Mouse (Mus musculus) heart, postnatal 10 days (tissue): ENCODE measurements around the gene Plxna1. TPM values are rescaled to one million over a fixed set of nuclear protein-coding genes. Genes with fewer than 3 reads are reported as not detected.
A peak's percentile ranks its signal among the peaks of the same experiment; 100 is the strongest.

Experiments
- DNase-seq, 2 experiments: peaks; one replicate each; pipeline ENCODE4 v3.0.0; 2021
- intact Hi-C: fragments of 180-260 bp; cut with DNase I; formaldehyde crosslinking; loops from one replicate; pipeline ENCODE4 v1.15.1; 2025
- total RNA-seq, 2 experiments: library from RNA; stranded (reverse); gene quantifications; 2 replicates each; pipeline ENCODE4 v1.2.3; 2021

Plxna1 gene
- total RNA-seq, 2 experiments from 2014 or later, result 39.3 to 48.5 TPM

DNA sequence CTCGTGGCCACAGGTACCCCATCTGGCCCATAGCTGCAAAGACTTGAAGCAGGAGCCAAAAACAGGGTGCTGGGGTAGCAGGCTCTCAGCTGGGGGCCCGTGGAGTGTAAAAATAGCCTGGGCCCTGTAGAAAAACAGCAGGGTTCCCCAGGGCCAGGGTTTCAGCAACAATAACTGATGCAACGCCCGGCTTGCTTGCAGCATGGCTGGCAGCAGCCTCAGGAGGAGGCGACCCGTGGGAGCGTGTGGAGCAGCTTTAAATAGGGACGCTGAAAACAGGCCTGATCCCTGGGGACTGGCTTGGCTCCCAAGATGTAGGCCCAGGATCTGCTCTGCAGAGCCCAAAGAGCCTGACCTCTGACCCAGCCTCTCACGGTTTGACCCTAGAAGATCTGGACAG is 24.8 kb downstream of the Plxna1 start:
- intact Hi-C loops, result loop anchor here (5.0 kb wide), 1 partner anchor 95 kb away; no protein-coding TSS in a partner anchor
- DNase-seq, result no peak

DNA sequence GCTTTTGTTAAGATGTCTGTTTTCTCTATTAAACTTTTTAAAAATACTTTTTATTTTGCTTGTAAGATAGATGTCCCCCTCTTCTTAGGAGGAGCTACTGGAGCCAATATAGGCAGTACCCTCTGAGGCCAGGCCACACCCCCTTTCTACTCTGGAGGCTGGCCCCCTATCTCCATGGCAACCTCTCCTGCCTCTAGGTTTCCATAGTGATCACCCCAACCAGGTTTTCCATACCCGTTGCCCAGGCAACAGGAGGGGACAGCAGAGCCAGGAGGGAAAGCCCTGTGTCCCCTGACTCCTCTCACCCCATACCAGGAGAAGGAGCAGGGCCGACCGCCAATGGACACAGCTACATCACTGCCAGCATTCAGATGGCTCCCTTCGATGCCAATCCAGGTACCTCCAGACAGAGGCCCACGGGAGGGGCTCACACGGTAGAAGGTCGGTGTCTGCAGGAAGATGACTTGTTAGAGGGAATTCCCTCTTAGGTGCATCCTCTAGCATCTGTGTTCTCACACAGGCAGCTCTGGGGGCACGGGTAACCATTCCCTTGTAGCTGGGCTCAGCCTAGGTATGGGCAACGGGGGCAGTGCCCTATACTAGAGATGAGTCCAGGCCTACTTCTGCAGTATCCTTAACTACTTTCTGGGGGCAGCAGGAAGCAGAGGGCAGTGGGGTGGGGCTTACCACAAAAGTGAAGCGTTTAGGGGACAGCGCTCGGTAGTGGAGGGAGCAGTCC is 28.3 kb downstream of the Plxna1 start:
- no peak for DNase-seq
- intact Hi-C loops, result no loop called here

DNA sequence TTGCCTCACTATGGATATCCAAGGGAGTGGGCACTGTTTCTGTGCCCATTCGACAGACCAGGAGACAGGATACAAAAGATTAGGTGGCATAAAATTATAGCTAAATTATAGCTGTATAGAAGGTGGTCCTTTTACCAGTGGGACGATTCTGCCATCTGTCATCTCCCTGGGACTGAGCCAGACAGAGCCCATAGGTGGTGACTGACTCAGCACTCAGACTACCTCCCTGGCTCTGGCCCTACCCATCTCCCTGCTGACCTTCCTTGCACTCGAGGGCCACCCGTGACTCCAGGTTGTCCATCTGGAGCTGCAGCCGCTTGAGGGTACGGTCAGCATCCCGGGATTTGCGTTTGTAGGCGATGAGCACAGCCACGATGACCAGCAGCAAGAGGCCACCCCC is 31.5 kb downstream of the Plxna1 start:
- no peak for DNase-seq
- intact Hi-C loops, result no loop called here

DNA sequence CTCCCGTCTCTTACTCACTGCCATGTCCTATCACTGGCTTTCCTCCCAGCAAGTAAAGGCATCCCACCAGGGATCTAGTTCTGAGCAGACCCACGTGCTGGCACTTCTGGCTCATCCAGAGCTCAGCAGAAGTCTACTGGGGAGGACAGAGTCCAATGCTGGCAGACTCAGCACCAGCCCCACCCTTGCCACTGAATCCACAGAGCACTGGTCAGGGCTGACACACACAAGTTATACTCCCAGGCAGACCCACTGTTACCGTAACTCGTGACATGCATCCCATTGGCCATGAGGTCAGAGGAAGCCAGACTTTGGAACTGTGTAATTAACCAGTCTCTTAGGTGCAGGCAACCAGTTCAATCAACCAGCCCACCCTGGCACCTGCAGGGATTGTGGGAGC is 33.8 kb downstream of the Plxna1 start:
- intact Hi-C loops, result no loop called here
- no peak for DNase-seq

DNA sequence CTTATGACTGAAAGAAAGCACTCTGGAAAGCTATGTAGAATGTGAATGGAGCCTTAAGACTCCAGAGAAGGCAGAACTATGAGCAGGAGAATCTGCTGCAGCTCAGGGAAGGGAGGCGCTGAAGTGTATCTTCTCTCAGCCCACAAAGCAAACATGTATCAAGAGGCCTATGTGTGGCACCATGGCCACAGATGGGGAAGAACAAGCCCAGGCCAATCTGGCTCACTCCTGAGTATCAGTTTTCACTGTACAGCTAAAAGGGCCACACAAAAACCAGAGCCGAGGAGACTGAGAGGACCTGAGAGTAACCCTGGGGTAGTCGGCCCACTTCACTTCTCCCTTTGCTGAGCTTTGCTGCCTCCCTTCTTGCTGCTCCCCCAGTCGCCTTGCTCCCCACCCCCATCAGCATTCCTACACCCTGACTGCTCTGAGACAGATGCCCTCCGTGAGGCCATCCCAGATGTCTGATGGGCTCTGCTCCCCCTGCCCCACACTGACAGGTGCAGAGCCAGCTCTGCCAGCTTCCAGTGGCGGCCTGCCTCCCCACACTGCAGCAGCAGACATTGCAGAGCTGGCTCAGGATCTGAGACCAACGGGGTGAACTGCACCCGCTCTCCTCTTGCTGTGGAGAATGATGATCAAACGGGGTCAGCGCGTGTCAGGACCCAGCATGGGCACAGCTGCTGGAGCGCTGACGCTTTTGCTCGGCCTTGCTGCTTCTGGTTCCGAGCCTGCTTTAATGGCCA is 34.5 kb downstream of the Plxna1 start:
- no peak for DNase-seq
- intact Hi-C loops, result no loop called here

DNA sequence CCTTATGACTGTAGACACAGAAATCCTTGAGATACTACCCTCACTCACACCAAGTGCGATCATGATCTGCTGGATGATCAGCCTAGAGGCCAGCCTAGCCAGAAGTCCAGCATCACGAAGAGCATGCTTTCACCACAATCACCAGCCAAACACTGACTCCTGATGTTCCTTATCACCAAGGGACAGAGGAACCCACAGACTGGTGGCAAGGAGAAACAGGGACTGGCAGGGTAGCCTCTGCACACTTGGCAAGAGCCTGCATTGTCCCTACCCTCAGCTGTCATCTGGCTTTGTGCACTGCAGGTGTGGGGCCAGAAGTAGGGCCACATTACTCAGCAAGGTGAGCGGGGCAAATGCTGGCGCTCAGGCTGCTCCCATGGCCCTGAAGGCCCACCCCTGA is 37.6 kb downstream of the Plxna1 start:
- intact Hi-C loops, result no loop called here
- no peak for DNase-seq

DNA sequence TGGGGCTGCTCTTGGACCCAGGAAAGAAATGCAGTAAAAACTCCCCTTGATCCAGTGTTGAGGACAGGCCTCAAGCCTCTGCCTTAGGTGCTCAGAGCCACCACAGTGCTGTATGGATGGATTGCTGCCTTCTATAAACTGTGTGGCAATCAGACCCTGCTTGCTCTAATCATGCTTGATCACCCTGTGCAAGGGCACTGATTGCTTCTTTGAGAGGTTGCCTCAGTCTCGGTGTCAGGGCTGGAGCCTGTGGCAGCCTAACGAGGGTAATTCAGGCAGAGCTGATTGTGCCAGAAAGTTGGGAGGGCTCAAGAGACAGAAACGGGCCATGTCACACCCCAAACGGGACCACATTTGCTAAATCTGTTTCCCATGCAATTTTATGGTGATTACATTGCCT is 47.2 kb downstream of the Plxna1 start:
- no peak for DNase-seq
- intact Hi-C loops, result no loop called here

DNA sequence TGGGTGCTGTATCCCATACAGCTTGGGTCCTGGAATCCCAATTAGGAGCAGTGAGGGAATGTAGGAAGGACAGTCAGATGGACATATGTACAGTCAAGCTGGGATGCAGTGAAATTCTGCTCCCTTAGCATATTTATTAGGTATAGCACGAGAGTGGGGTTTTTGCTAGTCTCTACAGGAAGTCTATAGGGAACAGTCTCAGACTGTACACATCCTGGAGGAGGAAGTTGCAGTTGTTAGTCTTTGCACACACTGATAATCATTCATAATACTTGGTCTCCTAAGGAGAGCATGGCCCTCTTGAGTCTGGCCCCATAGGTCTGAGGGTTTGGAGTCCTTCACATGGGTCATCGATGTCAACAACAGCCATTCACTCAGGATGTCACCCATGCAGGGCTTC is 50.9 kb downstream of the Plxna1 start:
- DNase-seq, result no peak
- intact Hi-C loops, result no loop called here

DNA sequence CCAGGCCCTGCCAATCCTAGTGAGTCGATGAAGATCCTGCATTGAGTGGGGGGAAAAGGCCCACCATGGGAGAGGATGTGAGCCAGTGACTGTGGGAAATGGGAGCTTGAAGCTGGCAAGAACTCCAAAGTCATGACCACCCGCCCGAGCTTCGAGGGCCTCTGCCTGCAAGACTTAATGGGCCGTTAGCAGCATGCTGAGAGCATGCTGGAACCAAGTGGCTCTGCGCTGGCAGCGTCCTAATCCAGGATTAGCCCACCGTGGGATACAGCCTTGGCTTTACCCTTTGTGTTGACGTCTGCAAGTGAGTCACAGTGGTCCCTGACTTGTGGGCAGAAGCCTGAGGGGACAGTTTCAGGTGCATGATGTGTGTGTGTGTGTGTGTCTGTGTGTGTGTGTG is 52.2 kb downstream of the Plxna1 start:
- no peak for DNase-seq
- intact Hi-C loops, result no loop called here

DNA sequence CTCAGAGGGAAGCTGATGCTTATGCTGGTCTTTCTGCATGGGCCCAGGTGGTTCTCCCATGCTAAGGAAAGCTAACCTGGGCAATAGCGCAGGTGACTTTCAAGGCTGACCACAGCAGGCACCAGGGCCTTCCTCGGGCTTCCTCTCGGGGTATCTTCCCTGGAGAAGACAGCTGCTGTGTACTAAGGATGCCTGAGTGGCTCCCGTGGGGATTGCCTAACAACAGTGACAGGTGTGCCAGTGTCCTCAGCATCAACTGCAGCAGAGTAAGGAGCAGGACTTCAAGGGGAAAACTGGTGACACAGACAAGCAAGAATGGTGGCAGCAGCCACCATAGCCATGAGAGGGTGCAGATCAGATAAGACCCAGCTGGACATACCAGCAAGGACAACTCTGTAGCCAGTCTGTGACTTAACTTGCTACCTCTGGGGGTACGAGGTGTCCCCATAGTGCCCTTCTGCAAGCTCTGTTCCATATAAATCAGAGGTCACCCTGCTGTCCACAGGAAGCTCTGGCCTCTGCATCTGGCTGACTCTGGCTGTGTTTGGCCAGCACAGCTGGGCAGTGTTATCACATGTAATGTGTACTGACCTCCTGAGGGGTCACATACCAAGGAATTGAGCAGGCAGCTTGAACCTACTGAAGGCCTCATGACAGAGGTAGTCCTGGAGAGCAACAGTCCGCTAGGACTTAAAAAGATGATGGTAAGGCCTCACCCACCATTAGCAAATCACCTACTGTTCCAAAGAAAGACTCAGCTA is 54.0 kb downstream of the Plxna1 start:
- DNase-seq, result no peak
- intact Hi-C loops, result no loop called here

DNA sequence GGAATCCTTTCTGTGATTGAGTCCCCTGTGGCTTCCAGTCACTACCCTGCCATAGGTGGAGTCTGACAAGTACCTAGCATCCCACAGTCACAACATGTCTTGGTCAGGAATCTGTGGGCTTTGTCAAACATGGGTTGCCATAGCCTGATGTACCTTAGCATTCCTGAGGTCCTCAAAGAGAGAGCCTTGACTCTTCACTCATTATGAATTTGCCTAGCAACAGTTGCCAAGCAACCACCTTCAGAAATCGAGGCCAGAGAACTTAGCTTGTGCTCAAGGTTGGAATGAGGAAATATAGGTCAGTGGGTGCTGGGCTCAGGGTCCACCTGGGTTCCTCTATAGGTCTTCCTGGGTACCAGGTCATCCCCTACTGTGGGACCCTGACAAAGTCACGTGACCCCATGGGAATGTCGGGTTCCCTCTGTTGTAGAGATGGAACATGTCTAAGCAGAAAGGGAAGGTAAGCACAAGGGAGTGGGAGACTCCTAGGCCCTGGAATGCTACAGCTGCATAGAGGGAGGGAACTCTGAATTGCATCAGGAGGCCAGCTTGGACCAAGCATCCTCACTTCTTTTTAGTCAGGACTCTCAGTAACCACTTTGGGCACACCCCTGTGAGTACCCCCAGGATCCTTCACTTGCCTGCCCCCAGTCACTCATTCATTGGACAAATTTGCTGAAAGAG is 57.9 kb downstream of the Plxna1 start:
- intact Hi-C loops, result no loop called here
- no peak for DNase-seq

DNA sequence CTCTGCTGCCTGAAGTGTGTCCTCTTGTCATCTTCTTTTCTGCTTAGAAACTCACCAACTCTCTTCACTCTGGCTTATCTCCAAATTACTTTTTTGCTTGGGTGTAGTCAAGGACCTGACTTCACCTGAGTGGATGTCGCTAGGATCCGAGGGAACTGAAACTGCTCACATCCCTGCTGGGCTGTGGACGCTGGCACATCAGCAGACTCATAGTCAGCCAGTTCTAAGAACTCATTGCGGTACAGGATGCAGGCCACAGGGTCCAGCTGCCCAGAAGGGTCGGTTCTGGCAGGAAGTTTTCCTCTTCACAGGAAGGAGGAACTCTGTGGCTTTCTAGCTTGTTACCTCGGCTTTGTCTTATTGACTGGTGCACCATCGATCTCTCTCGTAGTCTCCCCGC is 62.6 kb downstream of the Plxna1 start:
- no peak for DNase-seq
- intact Hi-C loops, result no loop called here

DNA sequence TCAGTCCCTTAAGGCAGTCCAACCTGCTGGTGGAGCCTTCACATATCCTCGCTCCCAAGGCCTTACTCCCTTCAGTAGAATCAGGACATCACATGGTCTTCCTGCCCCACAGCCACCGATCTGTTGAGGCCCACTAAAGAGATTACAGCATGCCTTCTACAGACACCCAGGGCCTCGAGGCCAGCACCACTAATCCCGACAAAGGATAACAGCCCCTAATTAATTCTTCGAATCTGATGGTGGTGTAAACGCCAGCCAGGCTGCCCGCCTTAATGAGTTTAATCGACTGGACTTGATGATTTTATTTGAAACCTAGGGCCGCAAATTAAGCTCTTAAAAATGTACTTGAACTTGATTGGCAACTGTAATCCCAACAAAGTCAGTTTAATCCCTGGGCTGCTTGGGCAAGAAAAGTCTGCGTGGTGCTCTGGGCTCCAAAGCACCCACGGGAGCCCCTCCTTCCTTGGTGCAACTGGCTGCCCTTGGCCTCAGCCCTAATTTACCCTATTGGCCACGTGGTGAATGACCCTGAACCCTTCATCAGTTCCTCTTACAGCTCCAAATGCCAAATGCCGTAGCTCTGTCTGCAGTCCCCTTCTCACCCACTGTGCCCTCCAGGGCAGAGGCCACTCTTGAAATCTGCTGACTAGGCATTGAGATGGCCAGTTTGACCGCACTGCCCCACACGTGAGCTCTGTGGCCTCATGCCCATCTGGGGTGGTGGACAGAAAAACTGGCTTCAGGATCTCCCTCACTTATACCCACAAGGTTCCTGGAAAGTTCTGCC is 65.3 kb downstream of the Plxna1 start:
- no peak for DNase-seq
- intact Hi-C loops, result no loop called here

DNA sequence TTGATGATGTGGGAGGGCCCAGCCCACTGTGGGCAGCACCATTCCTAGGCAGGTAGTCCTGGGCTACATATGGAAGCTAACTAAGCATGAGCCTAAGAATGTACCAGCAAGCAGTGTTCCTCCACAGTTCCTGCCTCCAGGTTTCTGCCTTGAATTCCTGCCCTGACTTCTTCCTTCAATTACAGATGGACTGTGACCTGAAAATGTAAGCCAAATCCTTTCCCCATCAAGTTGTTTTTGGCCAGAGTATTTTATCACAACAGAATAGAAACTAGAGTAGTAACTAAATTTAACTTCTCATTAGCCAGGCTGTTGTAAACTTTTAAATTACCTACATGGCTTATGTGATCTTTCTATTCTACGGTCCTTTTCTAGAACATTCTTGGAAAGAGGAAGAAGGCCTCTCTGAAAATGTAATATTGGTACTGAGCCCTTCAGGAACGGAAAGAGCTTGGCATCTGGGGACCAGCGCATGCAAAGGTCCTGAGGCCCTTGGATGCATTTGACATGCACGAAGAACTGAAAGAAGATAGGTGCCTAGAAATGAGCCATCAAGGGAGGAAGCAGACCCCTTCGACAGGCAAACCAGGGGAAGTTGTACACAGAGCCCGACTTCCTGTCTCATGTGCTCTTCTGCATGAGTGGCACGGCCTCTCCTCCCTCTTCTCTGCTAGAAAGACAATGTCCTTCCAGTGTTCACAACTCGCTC is 66.3 kb downstream of the Plxna1 start:
- intact Hi-C loops, result no loop called here
- DNase-seq, result no peak

DNA sequence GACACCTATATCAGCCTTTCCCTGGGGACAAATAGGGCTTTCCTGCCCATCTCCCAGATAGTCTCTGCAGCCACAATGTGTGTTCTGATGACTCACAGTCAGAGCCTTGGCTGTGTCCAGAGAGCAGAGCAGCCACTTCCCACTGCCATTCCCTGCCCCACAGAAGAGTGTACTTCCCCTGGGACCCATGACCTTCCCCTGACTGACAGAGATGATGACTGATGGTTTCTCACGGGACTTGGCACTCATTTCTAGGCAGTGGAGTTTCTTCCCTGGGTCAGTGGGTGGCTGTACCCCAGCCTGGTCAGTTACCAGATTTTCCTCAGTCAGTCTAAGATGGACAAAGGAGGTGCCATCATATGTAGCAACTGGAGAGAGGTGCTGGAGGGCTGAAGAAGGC is 67.8 kb downstream of the Plxna1 start:
- intact Hi-C loops, result no loop called here
- no peak for DNase-seq

DNA sequence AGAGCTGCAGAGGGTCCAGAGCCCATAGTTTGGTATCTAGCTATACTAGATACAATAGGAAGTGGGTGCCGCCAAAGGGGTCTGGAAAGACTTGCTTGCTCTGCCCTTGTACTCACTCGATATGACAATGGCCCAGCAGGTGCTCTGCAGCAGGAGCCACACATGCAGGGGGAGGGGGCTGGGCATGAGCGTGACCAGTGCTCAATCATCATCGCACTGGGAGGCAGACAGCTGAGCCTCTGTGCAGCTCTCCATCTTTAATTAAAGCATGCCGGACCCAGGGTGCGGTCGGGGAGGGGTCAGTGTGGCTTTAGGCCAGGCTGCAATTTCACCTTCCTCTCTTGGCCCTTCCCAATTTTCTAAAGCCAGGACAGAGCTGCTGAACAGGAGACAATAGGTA is 70.9 kb downstream of the Plxna1 start:
- DNase-seq, result no peak
- intact Hi-C loops, result no loop called here

DNA sequence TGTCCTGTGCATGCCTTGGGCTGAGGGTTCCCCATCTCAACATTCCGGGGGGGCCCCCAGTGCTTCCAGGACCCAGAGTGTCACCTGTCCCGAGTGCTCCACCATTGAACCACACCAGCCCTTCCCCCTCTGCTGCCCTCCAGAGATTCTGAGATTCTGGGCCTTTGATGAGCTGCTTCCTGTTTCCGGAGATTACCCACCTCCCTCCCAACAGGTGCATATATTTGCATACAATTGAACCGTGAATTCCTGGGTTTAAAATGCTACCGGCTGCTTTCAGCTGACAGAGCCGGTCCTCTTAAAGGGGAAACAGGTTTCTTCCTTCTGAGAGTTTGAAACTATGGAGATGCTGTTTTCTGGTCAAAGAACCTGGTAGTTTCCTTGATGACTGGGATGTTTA is 74.3 kb downstream of the Plxna1 start:
- intact Hi-C loops, result no loop called here
- DNase-seq, result no peak

DNA sequence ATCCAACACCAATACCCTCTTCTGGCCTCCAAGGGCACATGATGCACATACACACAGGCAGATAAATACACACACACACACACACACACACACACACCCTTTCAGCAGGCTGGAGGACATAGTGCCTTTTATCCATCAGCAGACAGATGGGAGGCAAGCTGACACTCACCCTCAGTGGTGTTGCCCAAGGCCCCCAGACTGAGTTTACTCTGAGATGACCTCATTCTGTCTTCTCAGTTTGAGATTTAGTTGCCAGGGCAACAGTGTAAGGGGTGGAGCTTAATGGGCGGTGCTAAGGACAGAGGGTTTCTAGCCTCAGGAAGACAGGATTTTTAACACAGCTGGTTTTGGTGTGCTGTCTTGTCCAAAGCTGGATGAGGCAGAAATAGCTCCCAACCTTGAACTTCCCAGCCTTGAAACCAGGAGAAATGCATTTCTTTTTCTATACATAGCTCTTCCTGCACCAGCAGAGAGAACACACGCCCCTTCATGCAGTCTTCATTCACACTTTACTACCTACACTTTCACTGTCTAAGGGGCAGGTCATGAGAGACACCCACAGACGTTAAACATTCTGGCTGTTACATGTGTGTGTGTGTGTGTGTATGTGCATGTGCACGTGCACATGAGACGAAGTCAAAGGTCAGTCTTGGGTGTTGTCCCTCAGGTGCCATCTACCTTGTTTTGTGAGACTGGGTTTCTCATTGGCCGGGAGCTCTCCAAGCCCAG is 75.6 kb downstream of the Plxna1 start:
- intact Hi-C loops, result no loop called here
- peak; percentile 61 to 68 for DNase-seq

DNA sequence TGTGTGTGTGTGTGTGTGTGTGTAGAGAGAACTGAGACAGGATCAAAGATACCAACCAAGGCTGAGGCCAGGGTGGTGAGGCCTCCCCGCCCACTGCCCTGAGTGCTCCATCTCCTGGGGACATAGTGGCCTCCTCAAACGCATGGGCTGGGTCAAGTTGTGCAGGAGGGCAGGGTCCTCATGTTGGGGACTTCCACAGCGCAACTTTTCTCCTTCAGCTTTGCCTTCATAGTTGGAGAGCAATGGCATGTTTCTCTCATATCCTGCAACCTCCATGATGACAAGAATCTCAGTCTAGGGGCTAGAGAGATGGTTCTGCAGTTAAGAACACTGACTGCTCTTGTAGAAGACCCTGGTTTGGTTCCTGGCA is 76.1 kb downstream of the Plxna1 start:
- intact Hi-C loops, result no loop called here
- DNase-seq, result no peak
